Comparison of ENCODE assay signal across 8 mouse cellular contexts in the genomic region with DNA sequence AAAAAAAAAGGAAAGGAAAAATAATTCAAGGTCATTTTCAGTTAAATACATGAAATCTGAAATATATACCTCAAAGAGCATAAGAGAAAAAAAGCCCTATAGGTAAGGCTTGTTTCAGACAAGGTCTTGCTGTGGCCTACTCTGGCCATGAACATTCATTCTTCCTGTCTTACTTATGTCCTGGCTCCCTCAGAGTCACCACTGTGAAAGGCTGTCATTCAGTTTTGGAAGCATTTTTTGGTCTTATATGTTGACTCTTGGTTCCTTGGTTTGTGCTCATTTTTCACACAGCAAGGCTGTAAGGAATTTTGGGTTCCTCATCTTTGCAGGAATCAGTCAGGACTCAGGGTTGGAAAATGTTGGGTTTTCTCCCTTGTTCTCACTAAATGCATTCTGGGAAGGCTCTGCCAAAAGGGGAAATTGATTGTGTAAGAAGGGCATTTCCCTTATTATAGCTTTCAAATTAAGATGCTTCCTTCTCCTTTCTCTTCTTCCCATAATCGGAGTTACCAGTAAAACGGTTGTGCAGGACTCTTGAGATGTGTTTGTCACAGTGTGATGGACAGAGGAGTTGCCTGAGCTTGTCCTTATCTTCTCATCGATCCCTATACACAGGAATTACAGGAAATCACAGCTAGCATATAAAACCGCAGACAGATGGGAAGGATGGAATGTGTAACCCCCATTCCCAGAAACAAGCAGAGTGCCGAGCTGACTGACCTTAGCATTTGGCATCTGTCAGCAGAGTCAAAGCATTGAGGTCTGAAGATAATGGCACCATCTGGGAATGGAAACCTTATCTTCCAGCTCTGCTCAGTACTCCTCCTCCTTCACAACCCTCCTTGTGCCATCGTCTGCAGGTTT. TPM values are rescaled to one million over a fixed set of nuclear protein-coding genes. Genes with fewer than 3 reads are reported as not detected.
DNase-seq lines count a peak whose midpoint lies in the region; ATAC-seq and TF ChIP-seq lines count a peak whose summit lies in the region.

No protein-coding gene starts in this region.

- no peak for TF ChIP-seq POLR2A in bone marrow macrophage, adult 2 months (IDR thresholded peaks at IDR 0.05; ENCODE audit: borderline replicate concordance, low read depth, low read length)

- H3K4me1 ChIP-seq in heart, embryonic 15.5 days (replicated peaks): peaks cover 73% of the 10 kb centered on the region
- peaks cover 74% of the 10 kb centered on the region for H3K4me1 ChIP-seq in bone marrow macrophage, adult 2 months (ENCODE audit: control insufficient read depth, insufficient read depth, low read length)
- peaks cover 56% of the 10 kb centered on the region for H3K4me1 ChIP-seq in heart, embryonic 16.5 days (ENCODE audit: control insufficient read depth, insufficient read depth, low read length)

- no peaks in the 10 kb centered on the region for H3K27me3 ChIP-seq in heart, embryonic 15.5 days
- no peaks in the 10 kb centered on the region for H3K27me3 ChIP-seq in heart, embryonic 16.5 days (ENCODE audit: control insufficient read depth, insufficient read depth, low read length)

- no peak overlapping the region for H3K9ac ChIP-seq in heart, embryonic 15.5 days
- no peak overlapping the region for H3K9ac ChIP-seq in heart, embryonic 16.5 days (ENCODE audit: low read length)

- ATAC-seq in heart, embryonic 15.5 days (replicated peaks; ENCODE audit: insufficient number of reproducible peaks, insufficient read depth, low FRiP score, low read depth): no peak
- no peak for ATAC-seq in heart, embryonic 16.5 days (replicated peaks; ENCODE audit: extremely low read depth, insufficient read depth, low FRiP score)
- peak; percentile 57 for ATAC-seq in megakaryocyte-erythroid progenitor cell, adult 5-6 weeks (replicated peaks; ENCODE audit: low FRiP score, low TSS enrichment, poor library complexity, severe bottlenecking)

- no peaks in the 10 kb centered on the region for H3K9me3 ChIP-seq in heart, embryonic 15.5 days (replicated peaks)
- H3K9me3 ChIP-seq in heart, embryonic 16.5 days (replicated peaks; ENCODE audit: control insufficient read depth, low read length): no peaks in the 10 kb centered on the region

- TF ChIP-seq CTCF in bone marrow macrophage, adult 2 months (IDR thresholded peaks at IDR 0.05; ENCODE audit: low read depth, low read length): no peak

- WGBS in heart, embryonic 15.5 days: 20% methylated on average over 6 of the region's 6 CpGs
- WGBS in heart, embryonic 16.5 days: 23% methylated on average over 6 of the region's 6 CpGs

- no peak for DNase-seq in heart, adult 18-20 months
- no peak for DNase-seq in thymus, adult 18-20 months
- DNase-seq in frontal cortex, postnatal 36 days (ENCODE audit: low spot score in 2 of 2): no peak
- DNase-seq in left cerebral cortex, postnatal 25 days (ENCODE audit: low spot score in 2 of 2): no peak

- no peak overlapping the region for H3K4me3 ChIP-seq in heart, embryonic 15.5 days
- H3K4me3 ChIP-seq in bone marrow macrophage, adult 2 months (ENCODE audit: insufficient read depth, low read length): peak overlapping the region; percentile 34
- no peak overlapping the region for H3K4me3 ChIP-seq in heart, embryonic 16.5 days (ENCODE audit: low read length)

- H3K4me2 ChIP-seq in heart, embryonic 15.5 days: 0 out of 2 replicates have a peak overlapping the region, but pooled peaks have one; percentile 6
- no peak overlapping the region for H3K4me2 ChIP-seq in heart, embryonic 16.5 days (ENCODE audit: low read depth, low read length)

- intact Hi-C loops in left cerebral cortex, postnatal 25 days (cut with DNase I): no loop called here

- peak overlapping the region; percentile 57 for H3K27ac ChIP-seq in heart, embryonic 15.5 days
- H3K27ac ChIP-seq in bone marrow macrophage, adult 2 months (ENCODE audit: insufficient read depth, low read depth, low read length): peak overlapping the region; percentile 94
- peak overlapping the region; percentile 42 for H3K27ac ChIP-seq in heart, embryonic 16.5 days (ENCODE audit: low read length)

- H3K36me3 ChIP-seq in heart, embryonic 15.5 days: no peaks in the 10 kb centered on the region
- H3K36me3 ChIP-seq in heart, embryonic 16.5 days (ENCODE audit: control insufficient read depth, insufficient read depth): no peaks in the 10 kb centered on the region

RNA-seq across cellular contexts. Expression of a gene that starts 21.6 kb away (rescaled TPM):
- 16.4 and 19.6 TPM in 2 replicates for polyA plus RNA-seq in heart, embryonic 15.5 days (2015; fragmentation: Nextera tagmentation; extraction: Ambion mirVana)
- total RNA-seq in heart, adult 18-20 months (2021): 10 to 100 TPM; 68.3 to 71.9 TPM
- 144 and 157 TPM in 2 replicates for polyA plus RNA-seq in bone marrow macrophage, adult 2 months (2012; ENCODE audit: insufficient read depth, insufficient read length, missing spikeins)
- 18.1 and 19.4 TPM in 2 replicates for polyA plus RNA-seq in heart, embryonic 16.5 days (2015; fragmentation: Nextera tagmentation; extraction: Ambion mirVana)
- total RNA-seq in megakaryocyte-erythroid progenitor cell, adult 5-6 weeks (2014; fragmentation: Nextera tagmentation): 26.0 and 27.0 TPM in 2 replicates
- 17.3 and 26.4 TPM in 2 replicates for total RNA-seq in megakaryocyte-erythroid progenitor cell, adult 5-6 weeks (2017)
- 10 to 100 TPM; 32.1 to 32.9 TPM for total RNA-seq in left cerebral cortex, postnatal 25 days (2021)

RNA-seq across cellular contexts. Expression of a gene that starts 51.4 kb away (rescaled TPM):
- polyA plus RNA-seq in heart, embryonic 15.5 days (2015; fragmentation: Nextera tagmentation; extraction: Ambion mirVana): not detected in 2 replicates
- under 1 TPM in 1 of 2 experiments, not detected in 1; 0.05 TPM for total RNA-seq in heart, adult 18-20 months (2021)
- not detected in 2 replicates for polyA plus RNA-seq in bone marrow macrophage, adult 2 months (2012; ENCODE audit: insufficient read depth, insufficient read length, missing spikeins)
- polyA plus RNA-seq in heart, embryonic 16.5 days (2015; fragmentation: Nextera tagmentation; extraction: Ambion mirVana): not detected in 2 replicates
- total RNA-seq in megakaryocyte-erythroid progenitor cell, adult 5-6 weeks (2014; fragmentation: Nextera tagmentation): not detected in 2 replicates
- not detected in 2 replicates for total RNA-seq in megakaryocyte-erythroid progenitor cell, adult 5-6 weeks (2017)
- 10 to 100 TPM; 12.9 to 15.5 TPM for total RNA-seq in left cerebral cortex, postnatal 25 days (2021)

Comparison
In these comparisons a context has a peak if more than half of its experiments do, and no peak if none do; other contexts are left out.
1. H3K27ac ChIP-seq: peak in every context shown above with its lines; median percentile 94 in bone marrow macrophage, adult 2 months; 57 in heart, embryonic 15.5 days; 42 in heart, embryonic 16.5 days.
2. RNA of a gene that starts 51.4 kb away (total RNA-seq): 12.9 to 15.5 TPM in left cerebral cortex, postnatal 25 days; 0.05 TPM in heart, adult 18-20 months and not detected in megakaryocyte-erythroid progenitor cell, adult 5-6 weeks; every median in the first group is over 10 times any median in the second.